Mouse (Mus musculus): Measurements from ENCODE around the gene Limd1. TPM values are rescaled to one million over a fixed set of nuclear protein-coding genes. Genes with fewer than 3 reads are reported as not detected.
"Not testable (repeated sequence)": the region's sequence is repeated elsewhere in the genome, so short reads cannot be mapped to it uniquely, and the experiment has no call there.

Limd1 gene
- 32.5 and 41.1 TPM in 2 replicates for polyA plus RNA-seq (2012; rRNA removed)
- polyA plus RNA-seq (2014; fragmentation: Nextera tagmentation; extraction: Ambion mirVana), result 58.4 and 63.1 TPM in 2 replicates

DNA sequence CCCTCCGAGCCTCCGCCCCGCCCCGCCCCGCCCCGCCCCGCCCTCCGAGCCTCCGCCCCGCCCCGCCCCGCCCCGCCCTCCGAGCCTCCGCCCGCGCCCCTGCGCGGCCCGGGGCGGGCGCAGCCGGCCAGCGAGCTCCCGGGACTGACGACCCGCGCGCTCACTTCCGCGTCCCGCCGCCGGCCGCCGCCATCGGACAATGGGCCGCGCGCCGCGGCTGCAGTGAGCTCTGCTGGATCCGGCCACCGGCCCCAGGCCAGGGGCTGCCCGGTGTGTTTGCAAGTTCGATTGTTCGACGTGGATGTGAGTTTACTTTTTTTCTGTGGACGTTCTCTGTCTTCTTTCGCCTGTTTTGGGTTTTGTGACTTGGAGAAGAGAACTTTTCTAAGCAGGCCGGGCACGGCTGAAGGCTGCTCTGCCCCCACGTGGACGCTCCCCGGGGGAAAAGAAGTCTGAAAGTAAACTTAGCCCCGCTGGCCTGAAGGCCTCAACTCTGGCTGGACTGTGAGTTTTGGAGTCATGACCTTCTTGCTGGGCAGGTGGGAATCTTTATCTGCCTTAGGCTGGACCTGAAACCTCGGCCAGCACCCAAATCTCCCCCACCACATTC lies at the start of gene Limd1:
Gene Limd1, plus strand, starts transcription at position 121 of the 610 bp plus-strand sequence.
- Histone ChIP-seq H3K27ac (replicated peaks; ENCODE audit: low read depth, low read length) (peak within 1 kb of the TSS; percentile 76), H3K4me1 (ENCODE audit: control insufficient read depth, insufficient read depth, low read length) (peaks cover 49% of the 10 kb centered on the region), H3K27me3 (ENCODE audit: control insufficient read depth, insufficient read depth, low read length) (no peaks in the 10 kb centered on the region), H3K36me3 (ENCODE audit: control insufficient read depth, insufficient read depth, low read length) (peaks cover 13% of the 10 kb centered on the region), H3K4me2 (replicated peaks; ENCODE audit: low read depth, low read length, severe bottlenecking) (peak within 1 kb of the TSS; percentile 79), H3K9me3 (ENCODE audit: control insufficient read depth, low read length) (no peaks in the 10 kb centered on the region), H3K4me3 (replicated peaks; ENCODE audit: low read length) (peak within 1 kb of the TSS; percentile 71), H3K9ac (ENCODE audit: low read depth, low read length, severe bottlenecking) (peak within 1 kb of the TSS; percentile 74)
- TF ChIP-seq POLR2A (IDR thresholded peaks at IDR 0.05; ENCODE audit: borderline replicate concordance, extremely low read depth, insufficient read depth, insufficient read length), result 0 out of 2 replicates have a peak, but pooled peaks have one; percentile 57
- WGBS, result under 1% methylated on average over 34 of the region's 57 CpGs
- peak; percentile 89 for ATAC-seq (ENCODE audit: low FRiP score, low read depth)
- peak; percentile 34 for DNase-seq (ENCODE audit: low spot score)

DNA sequence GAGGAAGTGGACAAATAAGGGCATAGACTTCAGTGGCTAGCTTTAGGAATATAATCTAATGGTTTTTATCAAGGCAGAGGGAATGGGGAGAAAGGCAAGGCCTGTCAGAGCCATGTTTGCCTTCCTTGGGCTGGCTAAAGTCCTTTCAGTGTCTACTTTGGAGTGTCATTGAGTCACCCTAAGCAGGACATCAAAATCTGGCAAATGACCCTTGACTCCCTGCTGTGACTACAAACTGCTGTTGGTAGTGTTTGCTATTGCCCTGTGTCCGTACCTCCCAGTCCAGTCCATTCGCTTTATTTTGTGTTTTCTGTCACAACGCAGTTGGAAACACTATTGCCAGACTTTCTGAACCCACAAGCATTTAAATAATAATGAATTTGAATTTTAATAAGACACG lies 48.6 kb upstream of the Limd1 start:
- Histone ChIP-seq H3K27ac (replicated peaks; ENCODE audit: low read depth, low read length) (no peak overlapping the region), H3K4me3 (replicated peaks; ENCODE audit: low read length) (no peak overlapping the region), H3K27me3 (ENCODE audit: control insufficient read depth, insufficient read depth, low read length) (no peaks in the 10 kb centered on the region), H3K36me3 (ENCODE audit: control insufficient read depth, insufficient read depth, low read length) (peaks cover 32% of the 10 kb centered on the region), H3K4me2 (replicated peaks; ENCODE audit: low read depth, low read length, severe bottlenecking) (no peak overlapping the region), H3K9ac (ENCODE audit: low read depth, low read length, severe bottlenecking) (no peak overlapping the region), H3K4me1 (ENCODE audit: control insufficient read depth, insufficient read depth, low read length) (peaks cover 4% of the 10 kb centered on the region; the same call in 1 of the 2 replicates), H3K9me3 (ENCODE audit: control insufficient read depth, low read length) (no peaks in the 10 kb centered on the region)
- 64% methylated on average over 4 of the region's 4 CpGs for whole genome bisulfite sequencing
- no peak for TF ChIP-seq POLR2A (IDR thresholded peaks at IDR 0.05; ENCODE audit: borderline replicate concordance, extremely low read depth, insufficient read depth, insufficient read length)
- DNase-seq (ENCODE audit: low spot score), result no peak
- ATAC-seq (ENCODE audit: low FRiP score, low read depth), result no peak

- Histone ChIP-seq H3K4me2 (replicated peaks; ENCODE audit: low read depth, low read length, severe bottlenecking) (no peak overlapping the region), H3K4me3 (replicated peaks; ENCODE audit: low read length) (no peak overlapping the region), H3K27me3 (ENCODE audit: control insufficient read depth, insufficient read depth, low read length) (no peaks in the 10 kb centered on the region), H3K36me3 (ENCODE audit: control insufficient read depth, insufficient read depth, low read length) (peaks cover 40% of the 10 kb centered on the region), H3K9me3 (ENCODE audit: control insufficient read depth, low read length) (no peaks in the 10 kb centered on the region), H3K27ac (replicated peaks; ENCODE audit: low read depth, low read length) (no peak overlapping the region), H3K9ac (ENCODE audit: low read depth, low read length, severe bottlenecking) (no peak overlapping the region), H3K4me1 (ENCODE audit: control insufficient read depth, insufficient read depth, low read length) (peaks cover 4% of the 10 kb centered on the region; the same call in 1 of the 2 replicates)
- no peak for TF ChIP-seq POLR2A (IDR thresholded peaks at IDR 0.05; ENCODE audit: borderline replicate concordance, extremely low read depth, insufficient read depth, insufficient read length)
- DNase-seq (ENCODE audit: low spot score) (no peak), ATAC-seq (ENCODE audit: low FRiP score, low read depth) (no peak)
Observed at GRCm38 (mm10) chr9:123430973-123431372, 47.5 kb upstream of the Limd1 start.

DNA sequence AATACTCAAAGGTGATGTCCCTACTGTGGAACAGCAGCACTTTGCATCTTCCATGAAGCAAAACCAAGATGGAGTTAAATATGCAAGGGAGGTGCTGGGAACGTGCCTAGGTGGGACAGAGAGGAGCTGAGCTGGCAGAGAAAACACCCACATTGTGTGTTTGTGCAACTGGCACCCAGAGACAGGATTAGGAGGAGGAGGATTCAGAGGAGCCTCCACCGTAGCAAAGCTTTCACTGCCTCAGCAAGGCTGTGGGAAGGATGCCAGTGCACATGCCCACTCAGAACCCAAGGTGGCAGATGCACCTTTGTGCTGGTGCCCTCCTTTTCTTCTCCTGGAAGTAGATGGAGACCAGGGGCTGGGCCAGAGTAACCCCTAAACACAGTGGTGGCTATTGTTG lies 40.3 kb upstream of the Limd1 start:
- no peaks in the 10 kb centered on the region for H3K4me1 ChIP-seq (ENCODE audit: control insufficient read depth, insufficient read depth, low read length)
- WGBS, result 80% methylated on average over 2 of the region's 2 CpGs
- H3K36me3 ChIP-seq (ENCODE audit: control insufficient read depth, insufficient read depth, low read length), result peaks cover 48% of the 10 kb centered on the region

DNA sequence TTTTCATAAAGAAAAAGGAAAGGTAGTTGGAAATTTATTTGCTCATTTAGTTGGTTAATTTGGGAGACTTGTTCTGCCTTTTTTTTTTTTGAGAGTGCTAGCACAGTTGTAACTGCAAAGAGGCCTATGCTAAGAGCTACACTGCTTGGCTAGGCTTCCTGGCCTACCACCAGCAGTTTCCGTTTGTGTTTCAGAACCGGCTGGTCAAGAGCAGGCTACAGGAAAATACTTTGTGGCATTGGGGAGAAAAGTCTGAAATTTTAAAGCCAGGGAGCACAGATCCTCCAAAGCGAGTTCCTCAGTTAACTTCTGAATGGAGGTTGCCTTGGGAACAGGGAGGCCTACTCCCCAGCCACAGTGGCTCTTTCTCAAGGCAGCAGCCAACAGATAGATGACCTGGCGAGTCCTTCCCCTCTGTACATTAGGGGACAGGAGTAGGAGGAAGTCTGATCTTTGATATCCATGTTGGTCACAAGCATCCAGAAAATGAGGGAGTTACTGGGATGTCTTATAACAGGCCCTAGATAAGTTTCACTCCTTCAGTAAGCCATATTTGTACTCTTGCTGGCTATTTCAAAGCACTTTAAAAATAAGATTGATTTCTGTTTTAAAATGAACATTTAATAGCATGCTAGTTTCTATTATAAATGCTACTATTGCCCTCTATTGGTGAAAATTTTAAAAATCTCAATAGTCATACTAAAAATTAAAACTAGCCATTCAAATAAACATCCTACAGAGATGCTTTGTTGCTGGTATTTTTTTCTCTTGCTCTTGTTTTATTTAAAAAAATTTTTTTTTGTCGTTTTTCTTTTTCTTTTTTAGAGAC lies 38.1 kb upstream of the Limd1 start:
- Histone ChIP-seq H3K36me3 (ENCODE audit: control insufficient read depth, insufficient read depth, low read length) (peaks cover 34% of the 10 kb centered on the region), H3K27me3 (ENCODE audit: control insufficient read depth, insufficient read depth, low read length) (no peaks in the 10 kb centered on the region), H3K4me2 (replicated peaks; ENCODE audit: low read depth, low read length, severe bottlenecking) (no peak overlapping the region), H3K9me3 (ENCODE audit: control insufficient read depth, low read length) (no peaks in the 10 kb centered on the region), H3K4me3 (replicated peaks; ENCODE audit: low read length) (no peak overlapping the region), H3K4me1 (ENCODE audit: control insufficient read depth, insufficient read depth, low read length) (no peaks in the 10 kb centered on the region), H3K9ac (ENCODE audit: low read depth, low read length, severe bottlenecking) (no peak overlapping the region), H3K27ac (replicated peaks; ENCODE audit: low read depth, low read length) (no peak overlapping the region)
- peak; percentile 71 for DNase-seq (ENCODE audit: low spot score)
- ATAC-seq (ENCODE audit: low FRiP score, low read depth), result no peak
- WGBS, result 63% methylated on average over 5 of the region's 5 CpGs
- TF ChIP-seq POLR2A (IDR thresholded peaks at IDR 0.05; ENCODE audit: borderline replicate concordance, extremely low read depth, insufficient read depth, insufficient read length), result no peak

More for the DNA sequence above, 40.3 kb upstream of the Limd1 start:
- H3K9ac ChIP-seq (ENCODE audit: low read depth, low read length, severe bottlenecking), result no peak overlapping the region
- no peak overlapping the region for H3K27ac ChIP-seq (replicated peaks; ENCODE audit: low read depth, low read length)
- ATAC-seq (ENCODE audit: low FRiP score, low read depth), result no peak
- no peak for TF ChIP-seq POLR2A (IDR thresholded peaks at IDR 0.05; ENCODE audit: borderline replicate concordance, extremely low read depth, insufficient read depth, insufficient read length)
- no peak overlapping the region for H3K4me2 ChIP-seq (replicated peaks; ENCODE audit: low read depth, low read length, severe bottlenecking)
- no peak overlapping the region for H3K4me3 ChIP-seq (replicated peaks; ENCODE audit: low read length)
- H3K9me3 ChIP-seq (ENCODE audit: control insufficient read depth, low read length), result no peaks in the 10 kb centered on the region
- no peaks in the 10 kb centered on the region for H3K27me3 ChIP-seq (ENCODE audit: control insufficient read depth, insufficient read depth, low read length)
- no peak for DNase-seq (ENCODE audit: low spot score)

DNA sequence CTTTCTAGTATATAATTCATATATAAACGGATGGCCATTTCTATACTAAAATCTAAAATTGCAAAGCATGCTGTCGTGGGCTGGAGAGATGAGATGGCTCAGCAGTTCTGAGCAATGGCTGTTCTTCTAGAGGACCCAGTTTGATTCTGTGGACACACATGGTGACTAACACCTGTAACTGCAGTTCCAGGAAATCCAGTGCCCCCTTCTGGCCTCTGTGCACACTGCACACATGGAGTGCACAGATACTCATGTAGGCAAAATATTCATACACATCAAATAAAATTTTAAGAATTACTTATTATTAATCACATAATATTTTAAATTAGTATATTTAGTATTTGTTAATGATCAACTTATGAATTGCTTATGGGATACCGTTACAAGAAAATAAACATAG lies 31.4 kb upstream of the Limd1 start:
- not testable (repeated sequence) for DNase-seq (ENCODE audit: low spot score); H3K4me3 ChIP-seq (replicated peaks; ENCODE audit: low read length); H3K4me1 ChIP-seq (ENCODE audit: control insufficient read depth, insufficient read depth, low read length); H3K27me3 ChIP-seq (ENCODE audit: control insufficient read depth, insufficient read depth, low read length); H3K9ac ChIP-seq (ENCODE audit: low read depth, low read length, severe bottlenecking); H3K4me2 ChIP-seq (replicated peaks; ENCODE audit: low read depth, low read length, severe bottlenecking); H3K27ac ChIP-seq (replicated peaks; ENCODE audit: low read depth, low read length); H3K36me3 ChIP-seq (ENCODE audit: control insufficient read depth, insufficient read depth, low read length); H3K9me3 ChIP-seq (ENCODE audit: control insufficient read depth, low read length); ATAC-seq (ENCODE audit: low FRiP score, low read depth)
- 96% methylated on average over 2 of the region's 3 CpGs for WGBS

Measured in limb, embryonic 14.5 days (tissue).